9 mouse cellular contexts compared by ENCODE assay signal in genomic region chr3:87948378-87949265, GRCm38 (mm10). TPM values are rescaled to one million over a fixed set of nuclear protein-coding genes. Genes with fewer than 3 reads are reported as not detected.
DNase-seq lines count a peak whose midpoint lies in the region; ATAC-seq lines count a peak whose summit lies in the region.
"Had no signal": no experiment of that assay in that cellular context is flagged by ENCODE, and none has a peak within 500 bp of the region (broad histone marks: within the 10 kb centered on the region; RNA-seq: fewer than 3 reads in every experiment).

Gene Crabp2, plus strand, starts transcription at chr3:87948666.

- H3K9ac ChIP-seq in embryonic facial prominence, embryonic 11.5 days (replicated peaks; ENCODE audit: low read length), result peak within 1 kb of the TSS; percentile 73
- H3K9ac ChIP-seq in intestine, embryonic 16.5 days (ENCODE audit: low read depth, low read length), result peak within 1 kb of the TSS; percentile 17
- H3K9ac ChIP-seq in neural tube, embryonic 11.5 days (ENCODE audit: low read length), result peak within 1 kb of the TSS; percentile 51

- peak within 1 kb of the TSS; percentile 96 for H3K27ac ChIP-seq in embryonic facial prominence, embryonic 11.5 days (replicated peaks; ENCODE audit: low read depth, low read length)
- no peak within 1 kb of the TSS for H3K27ac ChIP-seq in intestine, embryonic 16.5 days (ENCODE audit: low read length)
- peak within 1 kb of the TSS; percentile 77 for H3K27ac ChIP-seq in neural tube, embryonic 11.5 days (ENCODE audit: low read depth, low read length)

- peaks cover 62% of the 10 kb centered on the region for H3K4me1 ChIP-seq in megakaryocyte, embryonic 14.5 days
- peaks cover 45% of the 10 kb centered on the region for H3K4me1 ChIP-seq in embryonic facial prominence, embryonic 11.5 days (ENCODE audit: control insufficient read depth, insufficient read depth, low read length)
- H3K4me1 ChIP-seq in intestine, embryonic 16.5 days (ENCODE audit: control insufficient read depth, insufficient read depth, low read length), result peaks cover 25% of the 10 kb centered on the region
- H3K4me1 ChIP-seq in neural tube, embryonic 11.5 days (ENCODE audit: control insufficient read depth, insufficient read depth, low read length), result peaks cover 72% of the 10 kb centered on the region

- H3K36me3 ChIP-seq in megakaryocyte, embryonic 14.5 days (replicated peaks; ENCODE audit: low read length), result peaks cover 19% of the 10 kb centered on the region
- H3K36me3 ChIP-seq in embryonic facial prominence, embryonic 11.5 days (replicated peaks; ENCODE audit: control insufficient read depth, insufficient read depth, low read depth, low read length), result no peaks in the 10 kb centered on the region
- no peaks in the 10 kb centered on the region for H3K36me3 ChIP-seq in intestine, embryonic 16.5 days (ENCODE audit: control insufficient read depth, insufficient read depth, low read length)
- no peaks in the 10 kb centered on the region for H3K36me3 ChIP-seq in neural tube, embryonic 11.5 days (ENCODE audit: control insufficient read depth, insufficient read depth, low read length)

- DNase-seq in embryonic facial prominence, embryonic 11.5 days (ENCODE audit: low spot score), result peak; percentile 84
- peak; percentile 80 for DNase-seq in neural tube, embryonic 11.5 days (ENCODE audit: low spot score)
- DNase-seq in right cerebral cortex, postnatal 36 days (ENCODE audit: low spot score in 2 of 2), result no peak
- DNase-seq in cerebellum, adult 8-10 months, result no peak
- DNase-seq in natural killer cell, adult 2 months (ENCODE audit: low spot score in 2 of 2), result no peak

- peaks cover 87% of the 10 kb centered on the region for H3K27me3 ChIP-seq in megakaryocyte, embryonic 14.5 days (replicated peaks)
- no peaks in the 10 kb centered on the region for H3K27me3 ChIP-seq in embryonic facial prominence, embryonic 11.5 days (ENCODE audit: control insufficient read depth, insufficient read depth, low read length)
- H3K27me3 ChIP-seq in intestine, embryonic 16.5 days (replicated peaks; ENCODE audit: control insufficient read depth, insufficient read depth, low read length), result peaks cover 29% of the 10 kb centered on the region
- no peaks in the 10 kb centered on the region for H3K27me3 ChIP-seq in neural tube, embryonic 11.5 days (ENCODE audit: control insufficient read depth, insufficient read depth, low read length)

- H3K4me2 ChIP-seq in embryonic facial prominence, embryonic 11.5 days (ENCODE audit: low read depth, low read length), result peak within 1 kb of the TSS; percentile 87
- peak within 1 kb of the TSS; percentile 46 for H3K4me2 ChIP-seq in intestine, embryonic 16.5 days (ENCODE audit: low read depth, low read length)
- H3K4me2 ChIP-seq in neural tube, embryonic 11.5 days (ENCODE audit: low read depth), result peak within 1 kb of the TSS; percentile 86

- no peaks in the 10 kb centered on the region for H3K9me3 ChIP-seq in megakaryocyte, embryonic 14.5 days
- H3K9me3 ChIP-seq in embryonic facial prominence, embryonic 11.5 days (replicated peaks; ENCODE audit: control insufficient read depth, low read length), result no peaks in the 10 kb centered on the region
- no peaks in the 10 kb centered on the region for H3K9me3 ChIP-seq in intestine, embryonic 16.5 days (ENCODE audit: control insufficient read depth, low read length)
- H3K9me3 ChIP-seq in neural tube, embryonic 11.5 days (ENCODE audit: control insufficient read depth, low read length), result no peaks in the 10 kb centered on the region

- H3K4me3 ChIP-seq in megakaryocyte, embryonic 14.5 days (replicated peaks), result peak within 1 kb of the TSS; percentile 85
- peak within 1 kb of the TSS; percentile 67 for H3K4me3 ChIP-seq in embryonic facial prominence, embryonic 11.5 days (ENCODE audit: low read depth, low read length)
- H3K4me3 ChIP-seq in intestine, embryonic 16.5 days (ENCODE audit: low read length), result peak within 1 kb of the TSS; percentile 21
- peak within 1 kb of the TSS; percentile 70 for H3K4me3 ChIP-seq in neural tube, embryonic 11.5 days (ENCODE audit: low read depth, low read length)

- WGBS in embryonic facial prominence, embryonic 11.5 days, result under 1% methylated on average over 35 of the region's 35 CpGs
- 6% methylated on average over 35 of the region's 35 CpGs for WGBS in intestine, embryonic 16.5 days
- WGBS in neural tube, embryonic 11.5 days, result under 1% methylated on average over 35 of the region's 35 CpGs

- no peak for ATAC-seq in megakaryocyte, adult 5-6 weeks (ENCODE audit: poor library complexity, severe bottlenecking)
- ATAC-seq in embryonic facial prominence, embryonic 11.5 days (replicated peaks; ENCODE audit: insufficient number of reproducible peaks, low FRiP score, low TSS enrichment, low read depth), result no peak; the same call in 1 of the 2 replicates
- ATAC-seq in intestine, embryonic 16.5 days, result 0 out of 2 replicates have a peak, but pooled peaks have one; percentile 16
- ATAC-seq in neural tube, embryonic 11.5 days (ENCODE audit: insufficient read depth, low FRiP score, low TSS enrichment), result peak; percentile 43; the same call in 1 of the 2 replicates

RNA-seq across cellular contexts. Expression of gene Crabp2, which starts in this region (rescaled TPM):
- 0.47 TPM in 1 of 2 replicates, not detected in the other for polyA plus RNA-seq in megakaryocyte, embryonic 14.5 days (2012; ENCODE audit: insufficient read depth, low replicate concordance)
- 1.3 TPM in 1 of 2 replicates, not detected in the other for total RNA-seq in megakaryocyte, adult 5-6 weeks (2015)
- not detected in 2 replicates for total RNA-seq in megakaryocyte, adult 5-6 weeks (2017)
- polyA plus RNA-seq in embryonic facial prominence, embryonic 11.5 days (2014; fragmentation: Nextera tagmentation; extraction: Ambion mirVana), result 626 and 642 TPM in 2 replicates
- 3.8 TPM in 2 replicates for polyA plus RNA-seq in intestine, embryonic 16.5 days (2015; fragmentation: Nextera tagmentation; extraction: Ambion mirVana)
- polyA plus RNA-seq in neural tube, embryonic 11.5 days (2014; fragmentation: Nextera tagmentation; extraction: Ambion mirVana), result 565 and 607 TPM in 2 replicates
- polyA plus RNA-seq: large intestine, adult 2 months had no signal

Comparison
In these comparisons a context has a peak if more than half of its experiments do, and no peak if none do; other contexts are left out.
1. RNA of gene Crabp2 (polyA plus RNA-seq): 626 to 642 TPM in embryonic facial prominence, embryonic 11.5 days and 565 to 607 TPM in neural tube, embryonic 11.5 days; 3.8 TPM in intestine, embryonic 16.5 days and 0.47 TPM in megakaryocyte, embryonic 14.5 days; every median in the first group is over 100 times any median in the second.
2. H3K4me3 ChIP-seq: peak in every context shown above with its lines; median percentile 85 in megakaryocyte, embryonic 14.5 days; 70 in neural tube, embryonic 11.5 days; 67 in embryonic facial prominence, embryonic 11.5 days; 21 in intestine, embryonic 16.5 days.
3. ATAC-seq: peak in intestine, embryonic 16.5 days (single experiment) and neural tube, embryonic 11.5 days (single experiment); none in megakaryocyte, adult 5-6 weeks (single experiment) and embryonic facial prominence, embryonic 11.5 days (single experiment).
4. DNase-seq: peak in embryonic facial prominence, embryonic 11.5 days (single experiment) and neural tube, embryonic 11.5 days (single experiment); none in right cerebral cortex, postnatal 36 days (0 of 2), cerebellum, adult 8-10 months (single experiment) and natural killer cell, adult 2 months (0 of 2).
5. H3K9ac ChIP-seq: peak in every context shown above with its lines; median percentile 73 in embryonic facial prominence, embryonic 11.5 days; 51 in neural tube, embryonic 11.5 days; 17 in intestine, embryonic 16.5 days.
6. Peak in every context shown above with its lines, with median percentiles within 50 percentile points of each other: H3K4me2 ChIP-seq.